Mouse (Mus musculus): ENCODE data around the gene Slc47a1.

DNA sequence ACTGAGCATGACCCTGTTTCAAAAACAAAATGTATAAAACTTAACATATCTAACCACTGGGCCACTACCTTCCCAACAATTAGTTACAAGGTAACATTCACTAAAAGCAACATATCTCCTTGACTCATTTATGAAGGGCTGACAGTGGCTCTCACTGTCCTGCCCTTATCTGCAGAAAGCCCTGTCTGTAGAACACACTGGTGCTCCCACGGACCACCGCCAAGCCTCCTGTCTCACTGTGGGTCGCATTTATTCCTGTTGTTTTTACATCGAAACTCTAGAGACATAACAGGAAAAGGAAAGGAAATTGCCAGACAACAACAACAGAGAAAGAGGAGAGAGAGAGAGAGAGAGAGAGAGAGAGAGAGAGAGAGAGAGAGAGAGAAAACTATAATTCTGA is 36.9 kb downstream of the Slc47a1 start:
- no peak for TF ChIP-seq CTCF (IDR thresholded peaks at IDR 0.05; ENCODE audit: borderline replicate concordance, extremely low read depth, insufficient read depth, insufficient read length)
- no peak for TF ChIP-seq POLR2A (IDR thresholded peaks at IDR 0.05; ENCODE audit: borderline replicate concordance, extremely low read depth, insufficient read depth, insufficient read length, poor library complexity, severe bottlenecking)

Data from brain, embryonic 14.5 days (tissue).